Mouse (Mus musculus): Measurements from ENCODE around the gene Cacna2d2.

Gene Cacna2d2

DNA sequence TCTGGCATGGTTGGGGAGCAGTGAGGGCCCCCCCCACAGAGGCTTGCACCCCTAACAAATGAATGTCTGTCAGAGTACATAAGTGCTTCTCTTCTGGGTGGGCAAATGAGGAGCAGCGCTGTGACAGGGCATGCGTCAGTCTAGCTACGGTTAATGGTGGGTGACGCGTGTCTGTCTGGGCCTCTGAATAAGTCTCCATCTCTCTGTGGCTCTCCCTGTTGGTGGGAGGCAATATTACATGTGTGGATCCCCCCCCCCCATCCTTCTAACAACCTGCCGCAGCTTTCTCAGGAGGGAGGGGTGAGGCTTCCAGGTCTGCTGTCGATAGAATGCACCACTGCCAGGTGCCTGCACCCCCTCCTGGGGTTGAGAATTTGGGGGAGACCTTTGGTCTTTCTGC is 3.7 kb downstream of the Cacna2d2 start:
- no peak for ATAC-seq (ENCODE audit: low TSS enrichment)

DNA sequence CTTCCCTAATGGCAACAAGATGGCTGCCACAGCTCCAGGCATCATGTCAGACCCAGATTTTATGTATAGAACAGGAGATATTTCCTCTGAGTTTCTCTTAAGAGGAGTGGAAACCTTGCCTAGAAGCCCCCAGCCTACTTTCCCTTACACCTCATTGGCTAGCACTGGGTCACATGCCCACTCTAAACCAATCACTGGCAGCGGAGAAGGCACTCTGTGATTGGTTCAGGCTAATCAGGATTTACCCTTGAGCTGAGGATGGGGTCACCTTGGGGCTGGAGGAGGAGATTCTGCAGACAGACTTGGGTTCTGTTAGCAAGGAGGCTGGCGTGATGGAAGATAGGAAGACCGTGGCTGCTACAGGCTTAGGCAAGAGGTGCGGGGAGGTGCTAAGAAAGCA is 10.0 kb downstream of the Cacna2d2 start:
- no peak for ATAC-seq (ENCODE audit: low TSS enrichment)

DNA sequence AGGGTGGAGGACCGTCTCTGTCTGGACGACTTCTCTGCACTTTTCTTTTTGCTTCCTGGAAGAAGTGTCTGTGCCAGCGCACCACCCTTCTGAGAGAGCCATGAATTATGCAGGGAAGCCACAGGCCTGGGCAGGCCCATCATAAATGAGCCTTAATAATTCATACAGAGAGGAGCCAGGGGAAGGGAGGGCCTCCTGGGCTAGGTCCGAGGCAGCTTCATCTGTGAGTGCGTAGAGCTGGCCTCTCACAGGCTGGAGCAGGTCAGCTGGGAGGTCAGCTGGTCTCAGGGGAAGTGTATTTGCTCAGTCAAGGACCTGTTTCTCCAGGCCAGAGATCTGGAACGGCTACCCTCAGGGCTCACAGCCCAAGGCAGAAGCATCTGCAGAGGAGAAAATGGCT is 17.7 kb downstream of the Cacna2d2 start:
- ATAC-seq (ENCODE audit: low TSS enrichment), result no peak

DNA sequence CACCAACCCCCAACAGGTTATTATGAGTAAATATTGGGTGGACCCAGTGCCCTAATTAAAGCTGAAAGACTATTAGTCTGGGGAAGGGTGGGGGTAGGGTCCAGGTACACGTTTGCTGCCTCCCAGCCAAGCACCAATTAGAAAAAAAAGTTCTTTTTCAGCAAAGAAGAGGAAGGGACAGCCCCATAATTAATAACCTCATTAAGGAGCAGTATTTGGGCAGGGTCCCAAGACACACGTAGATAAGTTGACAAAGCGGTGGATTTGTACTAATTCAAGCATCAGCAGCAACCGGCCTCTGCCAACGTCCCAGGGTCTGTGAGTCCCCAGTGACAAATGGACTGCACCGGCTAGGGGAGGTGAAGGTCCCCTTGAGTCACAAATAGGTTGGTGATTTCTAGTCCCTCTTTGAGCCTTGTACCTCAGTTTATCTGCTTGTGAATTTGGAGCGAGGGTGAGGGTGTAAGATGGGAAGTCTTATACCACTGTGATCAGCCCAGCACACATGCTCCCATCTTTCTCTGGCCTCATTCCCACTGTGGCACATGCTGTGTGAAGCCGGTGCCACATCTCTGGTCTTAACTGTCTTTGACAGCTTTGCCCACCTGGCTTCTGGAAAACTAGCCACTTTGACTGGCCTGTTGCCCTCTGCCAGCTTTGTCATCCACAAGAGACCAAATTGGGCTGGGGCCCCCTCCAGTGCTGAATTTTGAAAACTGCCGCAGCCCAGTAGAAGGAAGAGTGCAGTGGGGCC is 20.3 kb downstream of the Cacna2d2 start:
- ATAC-seq (ENCODE audit: low TSS enrichment), result no peak

DNA sequence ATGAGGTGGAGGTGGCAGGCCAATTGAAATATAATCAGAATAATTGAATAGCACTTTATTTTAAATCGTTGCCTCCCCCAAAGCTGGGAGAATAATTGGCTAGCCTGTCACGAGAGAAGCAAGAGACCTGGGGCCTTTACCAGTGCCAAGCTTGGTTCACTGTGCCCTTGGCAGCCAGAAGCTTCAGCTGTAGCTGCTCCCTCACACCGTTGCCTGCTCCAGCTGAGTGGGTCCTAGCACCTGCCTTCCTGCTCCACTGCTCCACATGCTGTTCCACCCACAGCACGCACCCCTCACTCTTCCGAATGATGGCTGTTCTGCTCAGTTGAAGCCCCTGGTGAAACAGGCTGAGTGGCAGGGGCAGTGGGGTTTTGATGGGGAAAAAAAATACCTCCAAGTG is 21.5 kb downstream of the Cacna2d2 start:
- ATAC-seq (ENCODE audit: low TSS enrichment), result no peak

DNA sequence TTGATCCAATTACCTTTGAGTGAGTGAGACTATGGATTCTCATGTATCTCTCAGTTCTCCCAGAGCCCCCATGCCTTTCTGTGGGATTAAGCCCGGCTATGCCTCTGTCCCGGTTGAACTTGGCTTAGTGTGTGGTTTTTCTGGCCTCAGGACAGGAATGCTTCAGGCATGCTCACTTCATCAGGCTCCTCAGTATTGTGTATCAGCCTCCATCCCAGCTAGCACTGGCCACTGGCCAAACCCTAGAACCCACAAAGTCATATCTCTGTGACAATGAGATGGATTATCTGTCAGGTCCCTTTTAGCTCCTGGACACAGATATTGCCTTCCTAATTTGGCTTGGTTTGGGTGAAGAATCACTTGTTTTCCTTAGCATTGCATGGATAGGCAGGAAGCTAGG is 23.5 kb downstream of the Cacna2d2 start:
- no peak for ATAC-seq (ENCODE audit: low TSS enrichment)

DNA sequence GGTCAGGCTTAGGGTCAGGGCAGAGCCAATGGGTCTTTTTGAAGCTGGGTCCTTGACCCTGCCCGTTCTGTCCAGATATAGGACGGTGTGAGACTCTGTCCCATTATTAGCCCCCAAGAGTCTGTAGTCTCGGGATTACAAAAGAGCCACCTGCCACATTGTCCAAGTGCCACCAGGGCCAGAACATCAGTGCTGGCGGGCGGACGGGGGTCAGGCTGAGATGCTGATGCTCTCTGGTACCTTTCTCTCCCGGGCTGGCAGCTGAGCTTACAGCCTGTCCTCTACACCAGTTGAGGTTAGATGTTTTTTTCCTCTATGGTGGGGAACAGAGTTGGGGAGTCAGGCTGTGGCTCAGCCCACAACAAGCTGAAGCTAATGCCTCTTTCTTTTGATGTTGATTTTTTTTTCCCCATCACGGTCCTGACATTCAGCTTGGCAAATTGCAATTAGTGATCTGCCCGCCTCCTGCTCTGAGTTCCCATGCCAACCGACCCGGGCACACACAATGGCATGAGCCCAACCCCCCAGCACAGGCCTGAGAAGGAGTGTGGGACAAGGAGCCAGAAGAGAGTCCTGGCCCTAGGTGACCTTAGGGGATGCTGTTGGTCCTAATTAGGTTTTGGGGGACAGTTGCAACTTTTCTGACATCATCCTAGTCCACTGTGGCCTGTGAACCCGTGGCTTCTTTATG is 25.2 kb downstream of the Cacna2d2 start:
- ATAC-seq (ENCODE audit: low TSS enrichment), result no peak

DNA sequence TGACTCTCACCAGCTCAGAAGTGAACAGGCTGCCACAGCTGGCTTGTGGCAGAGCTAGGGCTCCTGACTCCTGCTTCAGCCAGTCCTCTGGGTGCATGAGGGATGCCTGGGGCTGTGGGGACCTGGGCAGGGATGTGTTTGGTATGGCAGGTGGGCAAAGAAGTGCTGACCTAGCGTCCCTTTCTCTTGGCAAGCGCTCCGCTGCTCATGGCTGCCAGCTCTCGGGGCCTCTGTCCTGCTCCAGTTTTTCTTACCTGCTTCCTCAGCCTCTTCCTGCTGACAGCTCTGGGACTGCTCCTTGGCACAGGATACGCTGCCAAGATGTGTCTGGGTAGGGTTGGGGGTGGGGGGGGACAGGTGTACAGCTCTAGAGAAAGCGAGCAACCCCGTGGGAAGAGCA is 28.5 kb downstream of the Cacna2d2 start:
- ATAC-seq (ENCODE audit: low TSS enrichment), result no peak

DNA sequence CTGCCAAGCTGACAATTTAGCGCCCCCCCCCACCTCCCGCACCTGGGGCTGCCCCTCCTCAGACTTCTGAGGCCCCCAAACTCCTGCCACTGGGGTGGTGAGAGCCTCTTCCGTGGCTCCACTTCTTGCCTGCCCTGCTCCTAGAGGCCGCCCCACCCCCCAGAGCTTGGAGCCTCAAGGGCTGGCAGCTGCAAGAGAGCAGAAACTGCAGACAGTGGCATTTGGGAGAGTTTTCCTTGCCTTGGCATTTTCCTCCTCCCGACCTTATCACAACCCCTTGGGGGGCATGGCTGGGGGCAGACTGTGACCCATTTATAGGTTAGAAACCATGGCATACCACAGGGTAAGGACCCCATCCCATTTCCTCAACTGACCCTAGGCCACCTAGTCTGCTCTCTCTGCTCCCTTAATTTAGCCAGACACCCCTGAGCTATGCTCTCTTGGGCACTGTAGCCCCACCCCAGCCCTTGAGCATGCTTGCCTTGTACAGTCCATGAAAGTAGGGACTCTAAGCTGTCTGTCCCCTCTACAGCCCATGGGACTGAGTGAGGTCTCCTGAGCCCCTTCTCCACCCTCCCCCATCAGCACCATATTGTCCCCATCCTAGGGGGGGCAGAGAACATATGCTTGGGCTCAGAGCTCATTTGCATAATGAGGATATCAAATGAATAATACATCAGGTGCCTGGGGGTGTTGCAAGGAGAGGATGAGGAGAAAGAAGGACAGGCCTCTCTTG is 29.2 kb downstream of the Cacna2d2 start:
- no peak for ATAC-seq (ENCODE audit: low TSS enrichment)

DNA sequence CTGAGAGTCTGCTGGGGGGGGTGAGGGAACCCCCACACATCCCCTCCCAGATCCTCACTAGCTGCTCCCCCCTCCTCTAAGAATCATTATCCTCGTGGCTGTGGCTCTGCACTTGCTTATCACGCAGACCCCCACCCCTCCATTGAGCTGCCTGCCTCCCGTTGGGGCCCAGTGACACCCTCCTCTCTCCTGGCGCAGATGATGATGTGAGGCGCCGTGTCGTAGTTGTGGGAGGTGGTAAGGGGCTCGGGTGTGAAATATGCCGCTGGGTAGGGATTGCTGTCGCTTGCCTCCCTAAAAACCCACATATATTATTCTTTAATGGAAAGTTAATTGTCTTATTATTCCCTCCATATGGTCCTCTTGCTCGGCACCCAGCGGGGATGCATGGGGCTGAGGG is 31.0 kb downstream of the Cacna2d2 start:
- ATAC-seq (ENCODE audit: low TSS enrichment), result no peak

DNA sequence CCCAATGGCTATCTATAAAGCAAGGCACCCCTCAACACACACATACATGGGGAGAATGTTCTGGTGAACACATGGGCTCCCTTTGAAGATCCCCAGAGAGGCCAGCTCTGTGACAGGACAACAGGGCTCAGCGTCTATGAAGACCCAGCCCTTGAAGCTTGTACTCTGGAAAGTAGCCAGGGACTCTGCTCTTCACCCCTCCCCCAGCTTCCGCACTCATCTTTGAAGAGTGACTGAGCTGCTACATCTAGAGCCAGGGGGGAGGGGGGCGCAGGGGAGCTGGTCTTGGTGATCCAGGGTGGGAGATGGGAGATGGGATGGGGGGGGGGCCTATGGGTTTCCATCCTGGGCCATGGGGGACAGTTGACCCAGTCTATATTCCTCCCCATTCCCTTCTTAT is 33.1 kb downstream of the Cacna2d2 start:
- ATAC-seq (ENCODE audit: low TSS enrichment), result no peak

DNA sequence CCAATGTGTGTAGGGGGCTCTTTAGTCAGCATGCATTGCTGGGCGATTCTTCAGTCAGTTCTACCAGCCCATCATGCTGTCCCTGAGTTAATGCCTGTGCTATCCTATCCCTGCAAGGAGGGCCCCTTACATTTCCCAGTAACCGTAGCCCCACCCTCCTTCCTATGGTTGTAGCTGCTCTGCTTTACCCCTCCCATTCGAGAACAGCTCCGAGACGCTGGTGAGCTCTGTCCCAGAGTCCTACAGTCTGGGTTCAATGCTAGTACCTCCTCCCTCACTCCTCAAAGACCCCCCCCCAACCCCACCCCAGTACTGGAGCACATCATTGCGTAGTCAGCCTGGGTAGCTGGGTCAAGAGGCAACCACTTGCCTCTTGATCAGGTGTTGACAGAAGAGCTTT is 35.4 kb downstream of the Cacna2d2 start:
- no peak for ATAC-seq (ENCODE audit: low TSS enrichment)

DNA sequence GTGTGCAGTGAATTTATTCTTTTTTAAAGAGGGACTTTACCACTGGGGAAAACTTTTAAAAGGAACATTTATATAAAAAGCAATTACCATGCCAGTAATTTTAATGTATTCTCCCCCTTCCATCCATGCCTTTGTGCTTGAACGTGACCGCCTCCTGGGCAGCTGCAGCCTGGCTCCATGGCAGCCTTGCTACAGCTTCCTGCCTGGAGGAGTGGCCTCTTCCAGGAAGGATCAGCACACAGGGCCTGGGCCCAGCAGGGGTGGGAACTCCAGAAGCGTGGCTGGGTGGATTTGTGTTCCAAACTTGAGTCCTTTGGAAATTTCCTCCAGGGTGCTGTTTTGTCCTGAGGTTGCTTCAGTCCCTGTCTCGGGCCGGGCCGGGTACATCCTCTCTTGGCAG is 35.9 kb downstream of the Cacna2d2 start:
- ATAC-seq (ENCODE audit: low TSS enrichment), result no peak

DNA sequence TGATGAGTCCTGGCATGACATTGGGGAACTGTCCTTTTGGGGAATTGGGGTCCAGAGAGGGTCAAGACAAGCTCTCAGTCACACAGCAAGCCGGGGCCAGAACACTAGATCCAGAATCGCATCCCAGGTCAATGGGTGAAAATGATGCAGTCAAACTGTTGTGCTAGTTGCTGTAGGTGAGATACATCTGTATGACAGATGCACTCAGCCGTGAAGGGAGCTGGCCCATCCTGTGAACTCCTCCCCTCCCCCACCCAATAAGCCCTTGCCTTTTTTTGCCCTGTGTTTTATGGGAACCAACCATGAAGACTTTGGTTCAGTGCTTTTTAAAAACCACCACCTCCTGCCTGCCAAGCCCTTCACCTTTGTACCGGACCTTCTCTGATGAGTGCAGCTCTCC is 43.5 kb downstream of the Cacna2d2 start:
- ATAC-seq (ENCODE audit: low TSS enrichment), result no peak

DNA sequence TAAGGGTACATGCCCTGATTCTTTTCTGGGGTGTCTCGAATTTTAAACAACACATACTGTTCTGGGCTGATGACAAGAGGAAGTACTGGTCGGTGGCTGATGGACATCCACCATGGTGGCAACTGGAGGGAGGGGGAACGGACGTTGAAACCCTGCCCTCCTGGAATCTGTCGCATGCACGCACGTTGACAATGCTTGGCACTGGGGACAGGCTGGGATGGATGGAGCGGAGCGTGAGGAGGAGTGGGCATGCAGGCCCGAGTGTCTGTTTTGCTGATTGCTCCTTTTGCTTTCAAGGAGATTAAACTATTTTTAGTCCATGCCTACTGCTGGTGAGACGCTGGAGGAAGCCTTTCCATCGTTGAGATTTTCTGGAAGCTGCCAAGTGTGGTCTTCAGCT is 43.9 kb downstream of the Cacna2d2 start:
- ATAC-seq (ENCODE audit: low TSS enrichment), result no peak

DNA sequence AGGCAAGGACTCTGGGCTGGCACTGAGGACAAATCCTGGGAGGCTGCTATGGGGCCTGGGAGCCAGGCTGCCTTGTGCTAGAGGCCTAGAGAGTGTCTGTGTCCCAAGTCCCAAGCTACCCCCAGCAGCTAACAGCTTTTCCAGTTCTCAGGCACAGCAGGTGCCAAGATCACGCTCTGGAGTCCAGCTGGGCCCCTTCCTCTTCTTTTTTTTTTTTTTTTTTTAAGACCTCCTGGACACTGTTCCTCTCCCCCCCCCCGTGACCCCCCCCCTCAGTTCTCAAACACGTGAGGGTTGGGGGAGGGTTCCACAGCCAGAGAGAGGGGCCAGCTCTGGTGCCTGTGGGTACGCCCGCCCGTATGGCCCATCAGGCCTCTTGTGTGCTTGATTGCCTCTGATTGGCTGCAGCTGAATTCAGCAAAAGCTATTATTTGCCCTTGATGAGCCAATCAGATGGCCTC is 45.6 kb downstream of the Cacna2d2 start:
- ATAC-seq (ENCODE audit: low TSS enrichment), result no peak

DNA sequence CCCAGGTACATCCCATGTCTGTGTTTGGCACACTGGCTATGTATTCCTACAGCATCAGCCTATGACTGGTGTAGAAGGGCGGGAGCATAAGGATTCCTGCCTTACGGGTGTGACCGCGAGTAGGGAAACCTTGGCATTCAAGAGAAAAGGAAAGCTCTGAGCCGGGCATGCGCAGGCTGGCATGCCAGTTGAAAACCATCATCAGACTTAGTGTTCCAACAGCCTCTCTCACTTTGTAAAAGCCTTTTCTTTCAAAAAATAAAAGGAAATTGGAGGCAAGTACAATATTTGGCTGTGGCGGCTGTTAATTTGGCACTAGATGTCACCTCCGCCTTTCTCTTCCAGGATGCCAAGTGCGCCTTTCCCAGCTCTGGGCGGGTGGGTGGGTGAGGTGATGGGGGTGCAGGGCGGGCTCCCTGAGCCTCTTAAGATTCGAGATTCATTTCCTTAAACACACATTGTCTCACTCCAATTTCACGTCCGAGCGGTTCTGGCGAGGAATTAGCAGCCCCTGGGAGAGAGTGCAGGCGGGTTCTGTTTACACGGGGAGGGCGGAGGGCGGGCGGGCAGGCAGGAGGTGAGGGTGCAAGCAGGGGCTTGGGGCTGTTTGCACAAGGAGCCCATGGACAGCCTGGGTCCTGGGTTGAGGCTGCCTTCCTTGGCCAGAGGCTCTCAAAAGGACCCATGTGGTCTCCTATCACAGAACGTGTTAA is 49.5 kb downstream of the Cacna2d2 start:
- peak; percentile 48 for ATAC-seq (ENCODE audit: low TSS enrichment)

DNA sequence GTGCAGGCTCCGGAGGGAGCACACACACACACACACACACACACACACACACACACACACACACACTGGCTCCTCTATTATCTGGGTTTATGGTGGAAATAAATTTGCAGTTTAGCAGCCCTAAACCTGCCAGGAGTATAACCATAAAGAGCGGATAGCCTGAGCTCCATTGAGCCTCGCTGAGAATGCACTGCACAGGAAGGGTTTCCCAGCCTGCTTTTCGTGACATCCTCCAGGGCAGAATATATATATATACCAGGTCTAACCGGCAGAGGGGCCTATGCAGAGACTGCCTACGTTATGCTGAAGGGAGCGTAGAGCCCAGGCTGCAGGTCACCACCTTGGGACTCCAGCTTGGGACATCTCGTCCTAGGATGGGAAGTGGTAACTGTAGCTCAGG is 52.0 kb downstream of the Cacna2d2 start:
- no peak for ATAC-seq (ENCODE audit: low TSS enrichment)

DNA sequence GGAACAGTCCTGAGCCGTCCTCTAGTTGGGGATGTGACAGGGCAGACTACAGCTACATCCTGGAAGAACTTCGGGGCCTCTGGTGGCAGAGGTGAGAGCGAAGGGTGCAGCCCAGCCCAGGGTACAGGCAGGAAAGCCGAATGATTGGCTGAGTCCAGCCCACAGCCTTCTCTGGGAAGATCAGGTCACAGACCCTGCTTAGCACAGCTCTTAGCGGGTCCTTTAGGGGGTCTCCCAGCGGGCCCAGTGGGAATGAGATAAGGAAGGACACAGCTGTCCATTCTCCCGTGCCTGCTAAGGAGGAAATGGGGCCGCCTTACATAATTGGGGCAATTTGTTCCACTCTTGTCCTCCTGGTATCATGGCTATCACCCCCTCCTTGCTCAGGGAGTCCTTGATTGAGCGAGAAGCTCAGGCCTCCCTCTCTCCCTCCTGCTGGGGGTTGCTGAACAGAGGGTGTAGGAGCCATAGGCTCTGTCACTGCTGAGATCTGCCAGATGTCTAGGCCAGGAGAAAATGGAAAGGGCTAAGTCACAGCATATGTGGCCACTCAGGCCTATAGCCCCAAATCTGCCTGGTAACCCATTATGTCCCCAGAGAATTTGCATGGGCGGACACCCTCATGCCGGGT is 52.6 kb downstream of the Cacna2d2 start:
- no peak for ATAC-seq (ENCODE audit: low TSS enrichment)

DNA sequence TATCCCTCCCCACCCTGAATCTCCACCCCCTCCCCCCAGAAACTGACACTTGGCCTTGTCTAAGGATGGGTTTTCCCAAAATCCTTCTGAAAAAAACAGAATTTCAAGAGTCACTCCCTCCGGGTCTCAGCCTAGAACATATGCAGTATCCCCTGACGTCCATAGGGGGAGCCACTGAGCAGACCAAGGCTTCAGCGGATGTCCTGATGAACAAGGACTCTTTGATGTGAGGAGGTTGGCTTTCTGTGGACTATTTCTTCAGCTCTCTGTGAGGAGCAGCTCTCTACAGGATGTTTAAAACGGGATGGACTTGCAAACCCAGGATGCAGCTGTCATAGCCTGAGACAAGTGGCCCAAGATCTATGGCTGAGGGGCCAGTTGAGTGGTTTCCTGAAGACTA is 53.1 kb downstream of the Cacna2d2 start:
- ATAC-seq (ENCODE audit: low TSS enrichment), result no peak

DNA sequence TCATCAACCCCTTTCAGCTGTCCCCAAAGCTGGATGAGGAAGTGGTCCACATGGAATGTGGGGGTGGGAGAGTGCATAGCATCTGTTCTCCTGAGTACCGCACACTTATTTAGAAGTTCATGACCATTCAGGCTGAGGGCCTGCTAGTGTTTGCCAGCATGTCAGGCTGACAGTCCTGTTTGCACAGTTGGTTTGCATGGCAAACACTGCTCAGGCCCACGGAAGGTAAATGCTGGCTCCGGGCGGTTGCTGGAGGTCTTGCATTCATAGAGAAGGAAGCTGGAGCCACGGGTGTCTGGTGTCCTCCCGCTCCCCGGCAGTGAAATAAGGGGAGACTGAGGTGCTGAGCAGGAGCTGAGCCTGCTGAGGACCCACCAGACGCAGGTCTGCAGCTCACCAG is 53.7 kb downstream of the Cacna2d2 start:
- ATAC-seq (ENCODE audit: low TSS enrichment), result no peak

DNA sequence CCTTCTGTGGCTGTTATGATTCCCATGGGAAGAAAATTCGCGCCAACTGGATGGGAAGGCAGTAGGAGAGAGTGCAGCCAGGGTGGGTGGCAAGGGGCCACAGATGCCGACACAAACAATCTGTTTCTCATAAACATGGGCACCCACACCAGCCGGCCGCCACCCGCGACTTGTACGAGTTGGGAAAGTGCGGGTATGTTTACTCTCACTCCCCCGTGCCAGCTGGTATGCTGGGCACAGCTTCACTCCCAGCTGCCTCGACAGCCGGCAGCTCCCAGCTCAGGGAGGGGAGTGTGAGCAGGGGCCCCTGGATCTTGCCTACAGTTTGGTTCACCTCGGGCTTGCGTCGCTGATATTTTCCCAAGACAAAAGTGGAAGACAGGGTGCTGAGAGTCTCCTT is 57.3 kb downstream of the Cacna2d2 start:
- ATAC-seq (ENCODE audit: low TSS enrichment), result peak; percentile 93
